9 mouse cellular contexts compared by ENCODE assay signal in the genomic region with DNA sequence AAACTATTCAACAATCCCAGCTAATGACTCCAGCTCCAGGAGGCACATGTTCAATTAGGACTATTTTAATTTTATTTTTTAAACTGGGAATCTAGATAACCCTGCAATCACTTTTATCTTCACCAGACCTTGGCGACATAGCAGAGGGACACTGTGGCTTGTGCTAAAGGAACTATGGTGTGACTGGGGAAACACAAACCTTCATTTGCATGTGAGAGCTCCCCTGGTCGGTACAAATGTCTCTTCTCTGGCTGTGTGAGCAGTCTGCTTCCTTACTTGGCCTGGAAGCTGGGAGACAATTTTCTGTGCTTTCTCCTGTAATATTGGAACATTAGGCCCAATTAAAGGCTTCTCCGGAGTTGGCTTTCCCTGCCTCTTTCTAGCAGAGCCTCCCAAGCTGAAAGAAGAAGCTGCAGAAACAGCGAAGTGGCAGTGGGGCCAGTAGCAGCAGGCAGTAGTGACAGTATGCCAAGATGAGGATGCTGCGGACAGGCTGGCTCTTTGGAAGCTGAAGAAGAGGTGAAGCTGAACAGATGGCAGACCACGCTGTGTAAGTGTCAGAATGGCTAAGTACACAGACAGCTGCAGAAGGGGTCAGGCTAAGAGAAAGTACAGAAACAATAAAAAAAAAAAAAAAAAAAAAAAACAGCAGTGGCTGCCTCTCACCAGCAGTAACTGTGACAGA.
DNase-seq lines count a peak whose midpoint lies in the region; ATAC-seq lines count a peak whose summit lies in the region.
"Had no signal": no experiment of that assay in that cellular context is flagged by ENCODE, and none has a peak within 500 bp of the region (broad histone marks: within the 10 kb centered on the region; RNA-seq: fewer than 3 reads in every experiment).

No protein-coding gene starts in this region.

- peak overlapping the region; percentile 62; the same call in 1 of the 2 replicates for H3K27ac ChIP-seq in neural tube, embryonic 13.5 days (replicated peaks)
- H3K27ac ChIP-seq: left cerebral cortex, adult 2 months had no signal

- peaks cover 14% of the 10 kb centered on the region for H3K4me1 ChIP-seq in neural tube, embryonic 13.5 days (replicated peaks)

- no peaks in the 10 kb centered on the region for H3K36me3 ChIP-seq in neural tube, embryonic 13.5 days

- H3K9ac ChIP-seq in neural tube, embryonic 13.5 days, result no peak overlapping the region

- 14% methylated on average over 6 of the region's 6 CpGs for WGBS in neural tube, embryonic 13.5 days

- ATAC-seq in neural tube, embryonic 13.5 days (ENCODE audit: low read depth), result peak; percentile 79

- intact Hi-C loops in left cerebral cortex, postnatal 4 days (cut with DNase I), result no loop called here
- intact Hi-C loops in heart, postnatal 36 days (cut with DNase I), result no loop called here

- H3K27me3 ChIP-seq in neural tube, embryonic 13.5 days, result no peaks in the 10 kb centered on the region

- H3K4me2 ChIP-seq in neural tube, embryonic 13.5 days, result peak overlapping the region; percentile 20

- peak; percentile 83 for DNase-seq in left cerebral cortex, postnatal 4 days
- DNase-seq in left cerebral cortex, adult 11 months (ENCODE audit: low spot score), result no peak
- DNase-seq in cerebellum, postnatal 25 days, result peak; percentile 79 to 80
- DNase-seq in layer of hippocampus, adult 9-11 months, result peak; percentile 15
- DNase-seq in heart, postnatal 36 days, result no peak
- no peak for DNase-seq in kidney, postnatal 10 days
- DNase-seq in urinary bladder, postnatal 10 days (ENCODE audit: low spot score), result no peak

- no peaks in the 10 kb centered on the region for H3K9me3 ChIP-seq in neural tube, embryonic 13.5 days

- no peak overlapping the region for H3K4me3 ChIP-seq in neural tube, embryonic 13.5 days
- H3K4me3 ChIP-seq: left cerebral cortex, adult 2 months had no signal

Comparison
In these comparisons a context has a peak if more than half of its experiments do, and no peak if none do; other contexts are left out.
1. DNase-seq: peak in left cerebral cortex, postnatal 4 days (single experiment), cerebellum, postnatal 25 days (2 of 2) and layer of hippocampus, adult 9-11 months (single experiment); none in left cerebral cortex, adult 11 months (single experiment), heart, postnatal 36 days (0 of 2), kidney, postnatal 10 days (single experiment) and urinary bladder, postnatal 10 days (single experiment).